30 mouse cellular contexts compared by ENCODE assay signal in genomic region chr8:30940901-30941300, GRCm38 (mm10).
DNase-seq lines count a peak whose midpoint lies in the region; ATAC-seq and TF ChIP-seq lines count a peak whose summit lies in the region.
"Had no signal": no experiment of that assay in that cellular context is flagged by ENCODE, and none has a peak within 500 bp of the region (broad histone marks: within the 10 kb centered on the region; RNA-seq: fewer than 3 reads in every experiment).

No protein-coding gene starts in this region.

- WGBS in kidney, embryonic 16.5 days = 31% methylated on average over 4 of the region's 4 CpGs
- WGBS in liver, adult 2 months = 64% methylated on average over 4 of the region's 4 CpGs
- 38% methylated on average over 4 of the region's 4 CpGs for WGBS in liver, embryonic 12.5 days (ENCODE audit: insufficient replicate concordance)
- WGBS in embryonic facial prominence, embryonic 14.5 days = 29% methylated on average over 4 of the region's 4 CpGs
- 9% methylated on average over 4 of the region's 4 CpGs for WGBS in limb, embryonic 14.5 days

- TF ChIP-seq CTCF in liver, adult 2 months (IDR thresholded peaks at IDR 0.05; ENCODE audit: low read depth, low read length) = no peak

- no peaks in the 10 kb centered on the region for H3K27me3 ChIP-seq in kidney, embryonic 16.5 days (ENCODE audit: insufficient read depth, low read length)
- H3K27me3 ChIP-seq in liver, adult 2 months (ENCODE audit: control insufficient read depth, insufficient read depth, low read length) = no peaks in the 10 kb centered on the region
- no peaks in the 10 kb centered on the region for H3K27me3 ChIP-seq in liver, embryonic 12.5 days (replicated peaks)
- H3K27me3 ChIP-seq in embryonic facial prominence, embryonic 14.5 days (replicated peaks; ENCODE audit: control insufficient read depth, insufficient read depth, low read length) = no peaks in the 10 kb centered on the region
- H3K27me3 ChIP-seq in limb, embryonic 14.5 days (ENCODE audit: control insufficient read depth, insufficient read depth, low read length) = no peaks in the 10 kb centered on the region
- H3K27me3 ChIP-seq: hindbrain, embryonic 15.5 days; liver, embryonic 13.5 days; midbrain, embryonic 13.5 days had no signal

- H3K9me3 ChIP-seq in kidney, embryonic 16.5 days (ENCODE audit: low read length) = no peaks in the 10 kb centered on the region
- H3K9me3 ChIP-seq in liver, embryonic 12.5 days (replicated peaks) = no peaks in the 10 kb centered on the region
- H3K9me3 ChIP-seq in embryonic facial prominence, embryonic 14.5 days (ENCODE audit: control insufficient read depth, low read length) = no peaks in the 10 kb centered on the region
- no peaks in the 10 kb centered on the region for H3K9me3 ChIP-seq in limb, embryonic 14.5 days (ENCODE audit: control insufficient read depth, low read length)
- H3K9me3 ChIP-seq: hindbrain, embryonic 10.5 days; hindbrain, embryonic 15.5 days; midbrain, embryonic 13.5 days had no signal

- no peak for DNase-seq in kidney, adult 18-20 months
- DNase-seq in liver, adult 2 months (ENCODE audit: extremely low read depth, low read depth, low spot score) = peak; percentile 16
- peak; percentile 49 for DNase-seq in embryonic facial prominence, embryonic 14.5 days (ENCODE audit: low spot score)
- peak; percentile 9 for DNase-seq in limb, embryonic 14.5 days (ENCODE audit: low spot score)
- no peak for DNase-seq in adrenal gland, postnatal 14 days
- DNase-seq: adrenal gland, adult 2 months; cerebellum, adult 2 months; cerebellum, postnatal 14 days; forebrain, postnatal 0 days; heart, postnatal 14 days; kidney, adult 11 months; left cerebral cortex, postnatal 4 days; liver, embryonic 13.5 days; lung, adult 18-20 months; right cerebral cortex, postnatal 4 days; thymus, adult 18-20 months; thymus, postnatal 25 days had no signal

- peak overlapping the region; percentile 52 for H3K27ac ChIP-seq in kidney, embryonic 16.5 days (ENCODE audit: low read length)
- H3K27ac ChIP-seq in liver, adult 2 months (replicated peaks; ENCODE audit: insufficient read depth, low read depth, low read length) = no peak overlapping the region
- no peak overlapping the region for H3K27ac ChIP-seq in liver, embryonic 12.5 days
- 0 out of 2 replicates have a peak overlapping the region, but pooled peaks have one; percentile 33 for H3K27ac ChIP-seq in embryonic facial prominence, embryonic 14.5 days (replicated peaks; ENCODE audit: low read depth, low read length)
- H3K27ac ChIP-seq in limb, embryonic 14.5 days (replicated peaks; ENCODE audit: low read depth, low read length) = no peak overlapping the region
- H3K27ac ChIP-seq: hindbrain, embryonic 10.5 days; hindbrain, embryonic 15.5 days; layer of hippocampus, adult 2 months; liver, embryonic 13.5 days; macrophage; midbrain, embryonic 13.5 days; stomach, postnatal 0 days had no signal

- no peak for TF ChIP-seq POLR2A in liver, adult 2 months (IDR thresholded peaks at IDR 0.05; ENCODE audit: extremely low read depth, insufficient read depth, low read length)
- no peak for TF ChIP-seq POLR2A in limb, embryonic 14.5 days (IDR thresholded peaks at IDR 0.05; ENCODE audit: borderline replicate concordance, extremely low read depth, insufficient read depth, insufficient read length)

- H3K4me2 ChIP-seq in kidney, embryonic 16.5 days (replicated peaks; ENCODE audit: low read depth, low read length) = no peak overlapping the region
- no peak overlapping the region for H3K4me2 ChIP-seq in liver, embryonic 12.5 days
- H3K4me2 ChIP-seq in embryonic facial prominence, embryonic 14.5 days (ENCODE audit: low read depth, low read length) = no peak overlapping the region
- no peak overlapping the region for H3K4me2 ChIP-seq in limb, embryonic 14.5 days (replicated peaks; ENCODE audit: low read depth, low read length, severe bottlenecking)
- H3K4me2 ChIP-seq: hindbrain, embryonic 15.5 days; liver, embryonic 13.5 days; midbrain, embryonic 13.5 days had no signal

- no peak for ATAC-seq in kidney, embryonic 16.5 days (ENCODE audit: low FRiP score, low TSS enrichment)
- ATAC-seq in liver, embryonic 12.5 days = no peak
- ATAC-seq in embryonic facial prominence, embryonic 14.5 days (ENCODE audit: low read depth) = no peak
- ATAC-seq in limb, embryonic 14.5 days (ENCODE audit: low FRiP score, low read depth) = no peak
- ATAC-seq: activated CD4-positive, CD25-positive, alpha-beta regulatory T cell, adult 4 months; CD4-positive, CD25-positive, alpha-beta regulatory T cell, adult 4 months; forebrain, postnatal 0 days; inflammation-experienced regulatory T-cells, adult 6 months; lung, postnatal 0 days; midbrain, embryonic 13.5 days had no signal

- H3K9ac ChIP-seq in kidney, embryonic 16.5 days (replicated peaks; ENCODE audit: low read length) = no peak overlapping the region
- no peak overlapping the region for H3K9ac ChIP-seq in liver, adult 2 months (ENCODE audit: low read depth, low read length)
- H3K9ac ChIP-seq in liver, embryonic 12.5 days = no peak overlapping the region
- no peak overlapping the region for H3K9ac ChIP-seq in embryonic facial prominence, embryonic 14.5 days (ENCODE audit: low read depth, low read length)
- no peak overlapping the region for H3K9ac ChIP-seq in limb, embryonic 14.5 days (ENCODE audit: low read depth, low read length, severe bottlenecking)
- H3K9ac ChIP-seq: forebrain, postnatal 0 days; hindbrain, embryonic 15.5 days; liver, embryonic 13.5 days; midbrain, embryonic 13.5 days had no signal

- H3K36me3 ChIP-seq in kidney, embryonic 16.5 days (ENCODE audit: insufficient read depth, low read length) = no peaks in the 10 kb centered on the region
- H3K36me3 ChIP-seq in liver, adult 2 months (ENCODE audit: control insufficient read depth, insufficient read depth, low read length) = no peaks in the 10 kb centered on the region
- no peaks in the 10 kb centered on the region for H3K36me3 ChIP-seq in liver, embryonic 12.5 days
- H3K36me3 ChIP-seq in embryonic facial prominence, embryonic 14.5 days (ENCODE audit: control insufficient read depth, insufficient read depth, low read length) = no peaks in the 10 kb centered on the region
- H3K36me3 ChIP-seq in limb, embryonic 14.5 days (ENCODE audit: control insufficient read depth, insufficient read depth, low read length) = no peaks in the 10 kb centered on the region
- H3K36me3 ChIP-seq: hindbrain, embryonic 10.5 days; hindbrain, embryonic 15.5 days; liver, embryonic 13.5 days; midbrain, embryonic 13.5 days had no signal

- no peaks in the 10 kb centered on the region for H3K4me1 ChIP-seq in kidney, embryonic 16.5 days (ENCODE audit: insufficient read depth, low read length)
- no peaks in the 10 kb centered on the region for H3K4me1 ChIP-seq in liver, adult 2 months (ENCODE audit: control insufficient read depth, insufficient read depth, low read length)
- H3K4me1 ChIP-seq in liver, embryonic 12.5 days = no peaks in the 10 kb centered on the region
- peaks cover 5% of the 10 kb centered on the region; the same call in 1 of the 2 replicates for H3K4me1 ChIP-seq in embryonic facial prominence, embryonic 14.5 days (ENCODE audit: control insufficient read depth, insufficient read depth, low read length)
- H3K4me1 ChIP-seq in limb, embryonic 14.5 days (ENCODE audit: control insufficient read depth, insufficient read depth, low read length) = peaks cover 3% of the 10 kb centered on the region
- H3K4me1 ChIP-seq: hindbrain, embryonic 10.5 days; hindbrain, embryonic 15.5 days; liver, embryonic 13.5 days; midbrain, embryonic 13.5 days had no signal

- H3K4me3 ChIP-seq in kidney, embryonic 16.5 days (ENCODE audit: low read length) = no peak overlapping the region
- H3K4me3 ChIP-seq in liver, adult 2 months (ENCODE audit: insufficient read depth, low read depth, low read length) = no peak overlapping the region
- H3K4me3 ChIP-seq in liver, embryonic 12.5 days = no peak overlapping the region
- no peak overlapping the region for H3K4me3 ChIP-seq in embryonic facial prominence, embryonic 14.5 days (ENCODE audit: low read depth, low read length)
- no peak overlapping the region for H3K4me3 ChIP-seq in limb, embryonic 14.5 days (replicated peaks; ENCODE audit: low read length)
- H3K4me3 ChIP-seq: erythroblast, embryonic 14.5 days; hindbrain, embryonic 10.5 days; hindbrain, embryonic 15.5 days; layer of hippocampus, adult 2 months; liver, embryonic 13.5 days; midbrain, embryonic 13.5 days had no signal

- no peaks in the 10 kb centered on the region for H3K79me2 ChIP-seq in liver, adult 2 months (ENCODE audit: control insufficient read depth, insufficient read depth, low read length)

Comparison
In these comparisons a context has a peak if more than half of its experiments do, and no peak if none do; other contexts are left out.
1. H3K27ac ChIP-seq: peak in kidney, embryonic 16.5 days (single experiment) and embryonic facial prominence, embryonic 14.5 days (single experiment); none in liver, adult 2 months (single experiment), liver, embryonic 12.5 days (single experiment) and limb, embryonic 14.5 days (single experiment).
2. DNase-seq: peak in liver, adult 2 months (single experiment), embryonic facial prominence, embryonic 14.5 days (single experiment) and limb, embryonic 14.5 days (single experiment); none in kidney, adult 18-20 months (single experiment) and adrenal gland, postnatal 14 days (single experiment).